Mouse (Mus musculus): ENCODE results near the gene Kcnc1.

Kcnc1 gene

DNA sequence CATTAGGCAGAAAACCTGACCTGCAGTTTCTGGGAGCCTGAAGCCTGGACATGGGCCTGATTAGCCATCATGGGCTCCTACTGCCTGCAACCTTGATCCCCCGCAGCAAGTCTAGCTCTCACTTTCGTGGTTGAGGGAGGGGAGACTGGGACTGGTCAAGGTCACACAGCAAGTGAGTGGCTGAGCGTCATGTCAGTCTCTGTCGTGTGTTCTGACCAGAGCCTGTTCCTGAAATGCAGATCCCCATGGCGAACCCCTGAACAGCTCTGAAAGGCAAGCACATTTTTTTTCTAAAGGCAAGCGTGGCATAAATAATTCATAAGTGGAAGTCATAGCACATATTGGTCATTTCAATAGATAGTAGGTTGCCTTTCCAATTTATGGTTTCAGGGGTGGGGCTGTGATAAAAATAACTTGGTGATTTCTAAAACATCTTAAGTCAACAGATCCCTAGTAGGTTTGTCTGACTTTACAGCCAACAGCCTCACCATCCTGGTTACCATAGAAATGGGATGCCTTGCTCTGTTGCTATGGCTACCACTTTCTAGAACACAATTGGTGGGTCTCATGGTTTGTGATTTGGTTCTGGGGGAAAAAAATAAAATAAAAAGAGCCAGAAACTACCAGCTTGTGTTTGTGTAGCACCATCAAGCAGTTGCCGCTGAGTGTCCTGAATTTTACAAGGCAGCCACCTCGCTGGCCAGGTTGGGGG is 25.9 kb downstream of the Kcnc1 start:
- no peak for DNase-seq (ENCODE audit: low spot score in 2 of 2)

DNA sequence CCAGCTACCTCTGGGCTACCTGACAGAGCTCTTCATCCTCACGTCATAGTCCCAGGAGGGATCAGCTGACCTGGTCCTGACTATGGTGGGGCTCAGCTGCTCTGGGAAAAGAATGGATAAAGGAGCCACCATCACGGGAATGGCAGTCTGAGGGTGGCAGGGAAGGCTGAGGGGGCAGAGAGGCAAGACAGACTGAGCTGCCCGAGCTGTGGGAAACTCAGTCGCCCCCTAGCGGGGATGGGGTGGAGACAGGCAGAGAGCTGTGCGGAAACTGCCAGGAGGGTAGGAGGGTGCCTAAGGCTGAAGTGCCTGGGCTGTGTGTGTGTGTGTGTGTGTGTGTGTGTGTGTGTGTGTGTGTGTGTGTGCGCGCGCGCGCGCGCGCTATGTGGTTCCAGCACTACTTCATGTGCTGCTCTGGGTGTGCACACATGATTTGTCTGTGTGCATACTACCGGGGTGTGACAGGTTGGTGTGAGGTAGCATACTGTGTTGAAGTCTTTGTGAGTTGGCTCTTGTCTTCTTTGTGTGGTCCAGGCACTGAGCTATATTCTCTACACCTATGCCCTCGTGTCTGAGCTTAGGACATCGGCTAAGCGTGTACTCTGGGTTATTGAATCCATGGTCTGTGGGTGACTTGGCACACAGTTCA is 26.6 kb downstream of the Kcnc1 start:
- DNase-seq (ENCODE audit: low spot score in 2 of 2): peak; percentile 34 to 71

DNA sequence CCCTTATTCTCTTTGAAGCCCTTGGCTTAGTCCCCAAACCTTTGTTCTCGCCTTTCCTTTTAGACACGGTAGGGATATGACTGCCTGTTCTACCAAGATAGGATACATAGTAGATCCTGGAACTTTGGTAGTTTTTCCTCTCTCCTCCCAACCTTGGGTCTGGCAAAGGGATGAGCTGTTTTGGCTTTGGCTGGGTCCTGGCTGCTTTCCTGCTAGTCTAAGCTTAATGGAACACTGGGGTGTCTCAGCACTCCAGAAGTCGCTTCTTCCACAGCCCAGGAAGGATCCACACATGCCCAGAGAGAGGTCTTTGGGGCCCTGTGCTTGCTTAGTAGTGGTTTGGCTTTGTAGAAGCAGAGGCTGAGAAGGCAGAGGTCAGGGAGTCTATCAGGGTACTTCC is 27.7 kb downstream of the Kcnc1 start:
- no peak for DNase-seq (ENCODE audit: low spot score in 2 of 2)

DNA sequence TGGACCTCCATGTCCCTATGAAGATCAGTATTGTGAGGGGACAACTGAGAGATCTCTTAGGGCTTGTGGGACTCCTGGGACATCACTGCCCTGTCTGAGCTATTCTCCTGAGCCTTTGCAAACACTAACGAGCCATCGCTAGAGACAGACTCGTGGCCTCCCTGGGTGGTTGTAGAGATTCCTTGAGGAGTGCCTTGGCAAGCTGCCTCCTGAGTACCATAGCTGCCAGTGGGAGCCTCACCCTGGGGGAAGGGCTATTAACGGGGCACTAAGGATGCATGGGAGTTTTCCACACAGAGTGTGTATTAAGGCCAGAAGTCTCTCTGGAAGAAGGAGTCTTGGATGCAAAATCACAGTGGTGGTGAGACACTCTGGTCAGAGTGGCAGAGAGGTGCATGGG is 28.7 kb downstream of the Kcnc1 start:
- DNase-seq (ENCODE audit: low spot score in 2 of 2): no peak

DNA sequence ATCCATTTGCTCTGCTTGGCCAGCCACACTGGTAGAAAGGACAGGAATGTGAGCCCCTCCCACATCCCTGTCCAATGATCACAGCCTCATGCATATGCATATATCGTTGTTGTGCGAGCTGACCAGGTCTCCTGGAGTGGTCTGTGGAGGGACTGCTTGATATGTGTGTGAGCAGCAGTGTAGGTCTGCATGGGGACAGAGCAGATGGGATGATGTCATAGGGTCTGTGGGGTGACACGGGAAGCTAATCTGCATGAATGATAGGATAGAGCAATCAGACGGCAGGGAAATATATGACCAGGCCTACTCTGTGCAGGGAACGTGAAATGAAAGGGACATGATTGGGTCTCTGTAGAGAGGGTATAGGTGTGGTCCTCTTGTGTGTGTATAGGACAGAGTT is 37.6 kb downstream of the Kcnc1 start:
- DNase-seq (ENCODE audit: low spot score in 2 of 2): no peak

DNA sequence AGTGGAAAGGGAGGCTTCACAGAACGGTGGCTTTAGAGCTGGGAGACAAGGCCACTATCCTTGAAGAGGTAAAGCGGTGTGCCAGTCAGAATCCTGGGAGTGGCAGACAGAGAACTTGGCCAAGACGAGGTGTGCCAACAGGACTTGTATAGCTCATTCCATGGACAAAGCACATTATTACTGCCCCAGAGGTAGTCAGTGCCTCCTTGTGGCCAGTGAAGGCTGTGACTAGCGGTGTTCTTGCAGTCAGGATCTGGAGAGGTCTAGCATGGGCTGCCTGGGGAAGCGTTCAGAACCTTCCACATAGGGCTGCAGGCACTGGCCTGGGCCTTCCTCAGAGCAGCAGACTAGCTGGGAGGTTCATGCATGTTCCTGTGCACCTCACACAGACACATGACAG is 39.5 kb downstream of the Kcnc1 start:
- no peak for DNase-seq (ENCODE audit: low spot score in 2 of 2)

DNA sequence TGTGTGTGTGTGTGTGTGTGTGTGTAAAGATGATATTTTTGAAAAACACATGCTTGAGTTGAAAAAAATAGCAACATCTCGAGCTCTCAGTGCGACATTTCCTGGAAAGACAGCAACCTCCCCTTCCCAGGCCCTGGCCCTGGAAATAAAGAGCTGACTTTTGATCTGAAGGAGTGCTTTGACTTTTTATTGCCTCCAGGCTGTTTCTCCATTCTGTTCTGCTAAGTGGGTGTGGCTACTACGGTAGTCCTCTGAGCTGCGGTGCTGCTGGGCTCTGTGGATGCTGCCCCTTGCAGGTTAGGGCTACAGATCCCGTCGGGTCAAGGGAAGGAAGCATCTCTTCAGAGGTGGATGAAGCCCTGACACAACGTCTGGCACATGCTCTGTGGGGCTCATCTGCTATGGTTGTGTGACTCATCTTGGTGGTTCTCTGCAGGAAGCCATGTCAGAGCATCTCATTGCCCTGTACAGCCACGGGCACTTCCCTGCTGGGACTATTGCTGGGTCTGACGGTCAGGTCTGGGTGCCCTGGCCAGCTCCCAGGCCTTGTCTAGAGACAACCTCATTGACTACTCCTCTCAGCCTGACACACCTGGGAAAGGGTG is 42.3 kb downstream of the Kcnc1 start:
- DNase-seq (ENCODE audit: low spot score in 2 of 2): no peak

DNA sequence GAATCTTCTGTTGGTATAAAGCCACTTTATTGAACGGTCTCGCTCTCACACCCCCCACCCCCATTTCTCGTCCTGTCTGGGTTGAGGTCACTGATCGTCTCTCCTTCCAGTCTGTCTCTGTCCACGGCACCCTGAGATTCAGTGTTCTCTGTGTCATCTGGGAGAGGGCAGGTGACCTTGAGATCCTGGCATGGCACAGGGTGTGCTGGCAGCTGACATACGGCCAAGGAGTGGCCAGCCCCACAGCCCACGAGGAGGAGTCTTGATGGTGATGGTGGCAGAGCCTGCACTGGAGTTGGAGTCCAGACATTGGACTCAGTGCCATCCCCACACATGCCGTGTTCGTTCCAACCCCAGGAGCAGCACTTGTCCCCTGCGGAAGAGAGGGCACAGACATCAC is 46.9 kb downstream of the Kcnc1 start:
- DNase-seq (ENCODE audit: low spot score in 2 of 2): no peak

DNA sequence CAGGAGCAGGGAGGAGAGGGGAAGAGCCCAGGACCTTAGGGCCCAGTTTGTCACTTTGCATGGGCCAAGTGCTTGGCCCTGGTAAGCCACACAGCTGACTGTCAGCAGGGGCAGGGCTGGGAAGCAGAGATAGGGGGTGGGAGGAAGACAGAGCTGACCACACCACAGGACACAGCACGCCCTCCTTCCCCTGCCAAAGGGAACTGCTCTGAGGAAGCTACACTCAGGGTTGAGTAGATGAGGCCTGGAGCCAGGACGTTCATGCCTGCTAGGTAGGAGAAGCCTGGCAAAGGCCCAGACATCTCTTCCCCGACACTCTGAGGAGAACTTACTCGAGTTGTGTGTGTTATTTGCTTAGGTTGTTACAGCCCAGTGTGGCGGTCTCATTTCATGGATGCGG is 49.6 kb downstream of the Kcnc1 start:
- no peak for DNase-seq (ENCODE audit: low spot score in 2 of 2)

DNA sequence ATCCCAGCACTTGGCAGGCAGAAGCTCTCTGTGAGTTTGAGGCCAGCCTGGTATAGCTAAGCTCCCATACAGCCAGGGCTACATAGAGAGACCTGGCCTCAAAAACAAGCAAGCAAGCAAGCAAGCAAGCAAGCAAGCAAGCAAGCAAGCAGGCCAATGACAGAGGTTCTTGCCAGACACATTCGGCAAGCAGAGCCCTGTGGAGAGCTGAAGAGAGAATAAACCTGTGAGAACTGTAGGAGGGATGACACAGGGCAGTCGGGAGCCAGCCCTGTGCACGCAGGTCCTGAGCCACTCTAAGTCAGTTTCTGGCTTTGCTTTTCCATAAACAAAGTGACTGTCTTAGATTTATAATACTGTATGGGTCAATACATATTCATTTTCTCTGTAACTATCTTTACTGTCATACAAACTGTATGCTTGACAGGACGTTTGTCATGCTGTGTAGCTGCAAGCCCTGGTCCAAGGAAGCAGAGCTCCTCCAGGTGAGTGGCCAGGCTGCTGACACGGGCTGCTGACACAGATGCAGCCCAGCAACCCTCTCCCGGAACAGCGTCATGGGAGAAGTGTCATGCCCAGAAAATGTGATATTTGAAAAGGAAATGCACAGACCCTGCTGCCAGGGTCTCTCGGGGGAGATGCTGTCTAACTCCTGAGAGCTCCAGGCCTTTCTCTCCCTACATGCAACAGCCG is 51.3 kb downstream of the Kcnc1 start:
- DNase-seq (ENCODE audit: low spot score in 2 of 2): no peak

DNA sequence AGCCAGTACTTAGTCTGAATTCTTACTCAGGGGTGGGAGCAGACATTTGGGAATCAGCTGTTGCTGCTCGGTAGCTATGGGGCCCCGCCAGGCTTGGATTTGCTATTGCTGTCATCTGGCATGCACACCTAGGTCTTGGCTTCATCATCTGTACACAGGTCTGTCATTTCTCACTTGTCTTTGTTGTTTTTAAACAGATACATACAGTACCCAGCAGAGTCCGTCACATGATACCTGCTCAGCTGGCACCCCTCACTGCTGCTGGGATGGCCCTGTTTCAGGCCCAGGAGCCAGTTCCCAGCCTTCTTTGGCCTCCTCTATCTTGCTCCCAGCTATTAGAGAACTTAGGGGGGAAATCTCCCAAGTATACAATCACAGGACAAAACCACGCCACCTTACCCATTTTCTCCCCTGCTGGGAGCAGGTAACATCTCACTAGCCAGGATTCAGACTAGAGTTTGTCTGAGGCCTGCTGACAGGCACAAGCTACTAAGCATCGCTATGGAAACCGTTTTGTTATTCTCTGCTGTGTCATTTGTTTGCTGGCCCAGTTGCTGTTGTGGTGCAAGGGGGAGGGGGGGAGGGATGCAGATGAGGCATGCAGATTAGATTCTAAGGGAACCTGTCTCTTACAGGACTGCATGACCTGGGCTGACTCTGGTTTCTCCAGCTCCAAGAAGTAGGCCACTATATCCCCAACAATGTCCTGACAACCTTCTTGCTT is 52.8 kb downstream of the Kcnc1 start:
- no peak for DNase-seq (ENCODE audit: low spot score in 2 of 2)

DNA sequence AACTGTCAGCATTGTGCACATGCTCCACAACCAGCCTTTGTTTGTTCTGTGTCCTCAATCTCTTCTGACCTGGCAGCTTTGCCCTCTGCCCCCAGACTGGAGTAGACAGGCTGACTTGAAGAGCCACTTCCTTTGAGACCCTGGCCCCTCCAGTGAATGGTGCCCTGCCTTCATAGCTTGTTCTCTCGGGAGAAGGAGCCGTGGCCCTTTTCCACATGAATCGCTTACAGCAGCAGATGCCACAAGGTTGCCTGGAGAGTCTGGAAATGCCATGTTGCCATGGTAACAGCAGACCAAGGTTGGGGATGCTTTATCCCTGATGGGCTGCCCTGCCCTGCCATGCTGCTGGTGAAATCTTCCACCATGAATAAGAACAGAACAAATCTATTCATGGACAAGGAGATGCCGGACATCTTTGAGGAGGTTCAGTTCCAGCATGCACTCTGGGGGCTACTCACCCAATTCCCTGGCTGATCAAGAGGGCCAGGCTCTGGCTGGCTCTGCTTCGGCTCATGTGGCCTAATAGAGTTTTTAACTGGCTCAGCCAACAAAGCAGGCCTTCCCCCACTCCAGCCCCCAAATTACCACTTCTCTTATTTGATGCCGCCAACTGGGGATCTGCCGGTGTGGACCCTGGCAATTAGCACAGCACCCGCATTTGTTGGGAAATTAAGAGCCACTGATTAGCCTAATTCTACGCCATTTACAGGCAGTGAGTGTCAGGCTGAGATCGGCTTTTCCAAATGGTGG is 57.8 kb downstream of the Kcnc1 start:
- DNase-seq (ENCODE audit: low spot score in 2 of 2): no peak

DNA sequence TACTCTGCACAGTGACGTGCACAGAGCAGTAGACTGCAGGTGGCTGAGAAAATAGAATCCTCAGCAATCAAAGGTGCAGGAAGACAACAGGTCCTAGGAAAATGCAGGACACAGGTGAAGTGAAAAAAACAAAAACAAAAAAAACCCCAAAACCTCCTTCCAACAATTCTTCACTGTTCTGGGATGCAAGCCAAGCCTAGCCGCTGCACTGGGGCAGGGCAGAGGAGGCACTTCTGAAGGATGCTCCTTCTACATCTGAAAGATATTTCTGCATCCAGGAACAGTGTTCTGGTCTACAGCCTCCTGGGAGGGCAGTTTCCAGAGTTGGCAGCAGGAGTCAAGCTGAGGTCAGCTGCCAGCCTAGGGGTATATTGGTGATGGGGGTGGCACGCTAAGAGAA is 61.6 kb downstream of the Kcnc1 start:
- no peak for DNase-seq (ENCODE audit: low spot score in 2 of 2)

DNA sequence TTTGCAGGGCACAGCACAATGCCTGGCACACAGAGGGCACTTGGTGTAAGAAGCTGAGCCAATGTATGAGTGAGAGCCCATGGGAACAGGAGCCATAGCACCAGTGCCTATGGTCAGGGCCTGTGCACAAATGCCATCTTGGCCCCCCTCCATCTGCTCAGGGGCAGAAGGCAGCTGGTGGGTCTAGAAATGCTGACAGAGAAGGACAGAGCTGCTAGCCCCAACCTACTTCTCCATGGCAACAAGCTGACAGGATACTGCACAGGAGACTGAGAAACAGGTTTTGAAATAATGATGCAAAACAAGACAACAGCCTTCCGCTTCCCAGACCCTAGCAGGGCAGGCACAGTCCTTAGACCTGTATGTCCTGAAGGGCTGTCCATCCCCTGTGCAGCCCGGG is 62.9 kb downstream of the Kcnc1 start:
- no peak for DNase-seq (ENCODE audit: low spot score in 2 of 2)

DNA sequence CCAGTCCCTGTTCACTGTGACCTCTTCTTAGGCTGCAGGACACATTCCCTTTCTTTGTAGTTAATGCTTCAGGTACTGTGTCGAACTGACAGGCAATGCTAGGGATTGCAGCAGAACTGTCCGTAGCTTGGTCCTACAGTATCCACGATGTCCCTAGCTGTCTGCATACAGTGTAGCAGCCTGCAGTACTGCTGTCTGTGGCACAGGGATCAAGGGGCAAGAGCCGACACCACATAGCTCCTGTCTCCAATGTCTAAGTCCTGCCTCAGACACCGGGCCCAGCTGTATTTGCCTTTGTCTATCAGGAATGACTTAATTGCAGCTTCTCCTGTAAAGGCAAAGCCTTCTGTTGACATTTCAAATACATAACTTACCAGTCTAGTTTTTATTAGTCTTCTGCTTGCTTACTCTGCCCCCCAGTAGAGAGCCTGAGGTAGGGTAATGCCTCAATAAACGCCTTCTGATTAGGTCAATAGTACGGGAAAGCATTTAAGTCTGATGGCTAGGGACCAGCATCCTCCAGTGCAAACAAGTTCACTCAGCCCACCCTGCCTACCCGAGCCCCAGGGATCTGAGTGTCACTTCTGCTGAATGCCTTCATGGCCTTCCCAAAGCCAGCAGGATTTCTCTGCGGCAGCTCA is 63.4 kb downstream of the Kcnc1 start:
- DNase-seq (ENCODE audit: low spot score in 2 of 2): no peak

DNA sequence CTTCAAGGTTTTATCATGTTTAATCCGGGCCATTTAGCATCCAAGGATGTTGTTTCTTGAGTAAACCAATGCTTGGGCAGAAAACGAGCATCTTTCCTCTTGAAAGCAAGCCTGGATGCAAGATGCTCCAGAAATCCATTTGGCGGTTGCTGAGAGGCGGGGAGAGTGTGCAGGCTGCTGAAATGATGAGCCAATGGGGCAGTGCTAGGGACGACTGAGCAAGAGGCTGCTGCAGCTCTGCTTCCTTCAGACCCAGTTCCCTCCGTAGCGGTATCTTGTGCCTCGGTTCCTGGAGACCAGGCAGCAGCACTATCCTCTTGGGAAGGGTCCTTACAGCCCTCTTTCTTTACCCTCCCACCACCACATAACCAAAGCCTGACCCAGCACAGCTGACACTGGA is 66.0 kb downstream of the Kcnc1 start:
- DNase-seq (ENCODE audit: low spot score in 2 of 2): no peak

DNA sequence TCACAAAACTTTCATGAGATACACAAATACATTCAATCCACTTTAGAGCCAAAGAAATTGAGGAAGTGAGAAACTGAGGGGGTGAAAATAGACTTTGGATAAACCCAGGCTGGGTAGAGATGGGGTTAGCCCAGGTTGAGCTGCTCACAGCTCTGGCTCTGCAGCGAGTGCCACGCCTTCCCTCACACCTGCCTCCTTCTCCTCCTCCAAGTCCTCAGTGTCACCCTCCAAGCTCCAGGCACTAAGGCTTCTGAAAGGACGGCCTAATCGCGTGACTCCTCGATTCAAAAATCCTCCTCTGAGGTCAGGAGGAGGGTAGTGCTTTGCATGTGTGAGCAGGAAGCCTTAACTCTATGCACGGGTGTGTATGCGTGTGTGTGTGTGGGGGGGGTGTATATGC is 66.8 kb downstream of the Kcnc1 start:
- DNase-seq (ENCODE audit: low spot score in 2 of 2): no peak

DNA sequence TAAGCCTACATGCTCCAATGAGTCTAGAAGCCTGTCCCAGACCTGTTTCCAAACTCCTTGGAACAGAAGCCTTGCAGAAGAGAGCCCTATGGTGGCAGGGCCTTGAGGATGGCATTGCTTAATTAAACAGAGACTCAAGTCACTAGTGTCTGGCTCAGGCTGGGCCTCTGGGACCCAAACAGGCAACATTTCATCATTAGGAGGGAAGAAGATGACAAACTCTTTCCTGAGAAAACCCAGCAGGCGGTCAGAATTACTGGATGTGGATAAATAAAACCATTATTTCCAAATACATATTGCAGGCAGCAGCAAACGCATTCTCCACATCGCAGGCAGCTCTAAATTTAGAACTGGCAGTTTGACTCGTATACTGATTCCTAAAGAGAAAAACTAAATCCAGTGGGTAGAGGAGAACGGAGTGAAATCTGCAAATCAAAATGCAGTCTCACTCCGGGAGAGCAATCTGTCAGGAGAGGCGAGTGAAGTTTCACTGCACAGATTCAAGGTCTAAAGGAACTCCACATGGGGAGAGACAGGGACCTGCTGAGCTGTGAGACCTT is 70.2 kb downstream of the Kcnc1 start:
- DNase-seq (ENCODE audit: low spot score in 2 of 2): no peak

DNA sequence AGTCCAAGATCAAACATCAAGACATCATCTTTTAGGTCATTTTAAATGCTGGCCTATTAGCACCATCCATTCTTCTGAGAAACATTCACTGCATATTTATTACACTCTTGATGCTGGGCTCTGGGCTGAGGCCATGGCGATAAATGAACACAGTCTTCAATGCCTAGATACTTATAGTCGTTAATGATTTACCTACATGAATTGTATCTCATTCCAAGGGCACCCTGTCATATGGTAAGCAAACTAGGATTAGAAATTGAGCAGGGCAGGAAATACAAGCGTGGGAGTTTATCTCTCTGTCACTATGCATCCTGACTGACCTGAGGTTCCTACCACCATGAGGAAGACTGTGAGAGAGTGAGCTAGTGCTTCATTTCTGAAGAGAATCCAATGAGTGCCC is 73.2 kb downstream of the Kcnc1 start:
- DNase-seq (ENCODE audit: low spot score in 2 of 2): no peak

DNA sequence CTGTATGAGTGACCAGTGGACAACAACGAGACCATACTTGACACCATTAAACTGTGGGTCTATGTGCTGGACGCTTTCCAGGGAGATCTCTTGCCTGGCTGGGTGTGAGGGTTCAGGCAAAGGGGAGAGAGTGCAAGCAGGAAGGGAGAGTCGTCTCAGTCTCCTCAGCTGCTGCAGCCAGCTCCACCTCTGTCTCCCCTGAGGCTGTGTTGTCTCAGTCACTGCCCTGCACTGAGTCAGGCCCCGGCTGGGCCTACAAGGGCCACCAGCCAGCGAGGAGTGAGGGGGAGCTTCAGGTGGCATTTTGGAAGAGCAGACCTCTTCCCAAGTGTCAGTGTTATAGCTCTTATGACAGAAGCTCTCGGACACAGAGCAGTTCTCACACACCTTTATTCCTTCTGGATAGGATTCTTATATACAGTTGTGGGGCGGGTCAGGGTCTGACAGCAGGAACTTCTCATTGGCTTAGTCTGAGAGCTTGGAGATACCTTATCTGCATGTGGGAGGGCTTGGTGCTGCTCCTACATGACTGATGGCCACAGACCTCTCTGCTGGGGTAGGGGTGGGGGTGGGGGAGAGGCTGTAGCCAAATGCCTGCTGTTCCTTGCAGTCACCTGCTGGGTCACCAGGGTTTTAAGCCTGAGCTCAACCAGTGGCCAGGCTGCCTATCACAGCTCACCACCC is 74.9 kb downstream of the Kcnc1 start:
- no peak for DNase-seq (ENCODE audit: low spot score in 2 of 2)

Measured in natural killer cell, adult 2 months (primary cell).